In the genomic region with DNA sequence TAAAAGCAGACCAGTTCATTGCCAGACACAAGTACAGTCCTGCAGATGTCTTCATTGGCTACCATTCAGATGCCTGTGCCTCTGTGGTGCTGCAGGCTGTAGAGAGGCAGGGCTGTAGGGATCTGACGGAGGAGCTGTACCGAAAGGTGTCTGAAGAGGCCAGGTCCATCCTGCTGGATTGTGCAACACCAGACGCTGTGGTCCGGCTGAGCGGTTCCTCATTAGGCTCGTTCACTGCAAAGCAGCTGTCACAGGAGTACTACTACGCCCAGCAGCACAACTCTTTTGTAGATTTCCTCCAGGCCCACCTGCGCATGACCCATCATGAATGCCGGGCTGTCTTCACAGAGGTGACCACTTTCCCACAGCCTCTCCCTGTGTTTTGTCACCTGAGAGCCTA, we compare ENCODE assay signal across 16 mouse cellular contexts.
"Had no signal": no experiment of that assay in that cellular context is flagged by ENCODE, and none has a peak within 500 bp of the region (broad histone marks: within the 10 kb centered on the region; RNA-seq: fewer than 3 reads in every experiment).

No protein-coding gene starts in this region.

- H3K36me3 ChIP-seq: midbrain, embryonic 10.5 days; midbrain, embryonic 12.5 days; neural tube, embryonic 13.5 days; neural tube, embryonic 15.5 days had no signal

- H3K9me3 ChIP-seq: liver, embryonic 15.5 days; midbrain, embryonic 10.5 days; midbrain, embryonic 12.5 days; neural tube, embryonic 13.5 days; neural tube, embryonic 15.5 days; stomach, embryonic 15.5 days had no signal

- H3K4me2 ChIP-seq: liver, embryonic 15.5 days; lung, embryonic 14.5 days; midbrain, embryonic 12.5 days; neural tube, embryonic 13.5 days; neural tube, embryonic 15.5 days; stomach, embryonic 15.5 days had no signal

- DNase-seq: lung, embryonic 14.5 days; lung, postnatal 10 days; midbrain, embryonic 14.5 days; right cerebral cortex, postnatal 14 days; thymus, adult 2 months; thymus, postnatal 25 days; thymus, postnatal 4 days had no signal

- H3K9ac ChIP-seq: liver, embryonic 15.5 days; lung, embryonic 14.5 days; midbrain, embryonic 12.5 days; neural tube, embryonic 13.5 days; neural tube, embryonic 15.5 days; stomach, embryonic 15.5 days had no signal

- H3K27me3 ChIP-seq: liver, embryonic 15.5 days; midbrain, embryonic 12.5 days; neural tube, embryonic 13.5 days; neural tube, embryonic 15.5 days; stomach, embryonic 15.5 days had no signal

- ATAC-seq: midbrain, embryonic 16.5 days had no signal

- H3K4me1 ChIP-seq: liver, embryonic 15.5 days; midbrain, embryonic 10.5 days; midbrain, embryonic 12.5 days; neural tube, embryonic 13.5 days; neural tube, embryonic 15.5 days; stomach, embryonic 15.5 days had no signal

- H3K27ac ChIP-seq: liver, embryonic 15.5 days; midbrain, embryonic 10.5 days; midbrain, embryonic 12.5 days; neural tube, embryonic 13.5 days; neural tube, embryonic 15.5 days; stomach, embryonic 15.5 days; stomach, postnatal 0 days had no signal

- H3K4me3 ChIP-seq: liver, embryonic 15.5 days; midbrain, embryonic 10.5 days; midbrain, embryonic 12.5 days; myocyte; neural tube, embryonic 13.5 days; neural tube, embryonic 15.5 days; stomach, embryonic 15.5 days had no signal
